Mouse (Mus musculus): ENCODE measurements at regions not wholly inside any gene's neighbourhood (a gene's known extent, or its start where the extent isn't known, plus 50 kb on each side); places are given as distances from the start of the nearest gene placed in this dataset.

GRCm38 (mm10) chr7:34484908-34485598 lies 91.9 kb upstream of the Lsm14a start:
- Histone ChIP-seq H3K4me3 (replicated peaks; ENCODE audit: insufficient read depth, low read depth, low read length) (no peak overlapping the region), H3K27me3 (ENCODE audit: control insufficient read depth, insufficient read depth, low read length) (no peaks in the 10 kb centered on the region), H3K4me1 (ENCODE audit: control insufficient read depth, insufficient read depth, low read length) (no peaks in the 10 kb centered on the region), H3K27ac (ENCODE audit: insufficient read depth, low read length) (no peak overlapping the region)
- no peak for TF ChIP-seq CTCF (IDR thresholded peaks at IDR 0.05; ENCODE audit: borderline replicate concordance, insufficient read depth, low read depth, low read length)
- TF ChIP-seq POLR2A (IDR thresholded peaks at IDR 0.05; ENCODE audit: borderline replicate concordance, insufficient read depth, low read length) = no peak
- DNase-seq = no peak
- WGBS = 71% methylated on average over 18 of the region's 18 CpGs

GRCm38 (mm10) chr7:34483368-34483767 lies 90.3 kb upstream of the Lsm14a start:
- 73% methylated on average over 8 of the region's 9 CpGs for WGBS
- H3K4me1 ChIP-seq (ENCODE audit: control insufficient read depth, insufficient read depth, low read length) = no peaks in the 10 kb centered on the region
- no peak overlapping the region for H3K27ac ChIP-seq (ENCODE audit: insufficient read depth, low read length)
- no peaks in the 10 kb centered on the region for H3K27me3 ChIP-seq (ENCODE audit: control insufficient read depth, insufficient read depth, low read length)
- H3K4me3 ChIP-seq (replicated peaks; ENCODE audit: insufficient read depth, low read depth, low read length) = no peak overlapping the region
- TF ChIP-seq POLR2A (IDR thresholded peaks at IDR 0.05; ENCODE audit: borderline replicate concordance, insufficient read depth, low read length) (no peak), CTCF (IDR thresholded peaks at IDR 0.05; ENCODE audit: borderline replicate concordance, insufficient read depth, low read depth, low read length) (no peak)
- no peak for DNase-seq

GRCm38 (mm10) chr7:34480771-34481170 lies 87.7 kb upstream of the Lsm14a start:
- Histone ChIP-seq H3K4me1 (ENCODE audit: control insufficient read depth, insufficient read depth, low read length) (no peaks in the 10 kb centered on the region), H3K27me3 (ENCODE audit: control insufficient read depth, insufficient read depth, low read length) (no peaks in the 10 kb centered on the region), H3K4me3 (replicated peaks; ENCODE audit: insufficient read depth, low read depth, low read length) (no peak overlapping the region), H3K27ac (ENCODE audit: insufficient read depth, low read length) (no peak overlapping the region)
- 83% methylated on average over 5 of the region's 5 CpGs for WGBS
- TF ChIP-seq CTCF (IDR thresholded peaks at IDR 0.05; ENCODE audit: borderline replicate concordance, insufficient read depth, low read depth, low read length) = no peak
- TF ChIP-seq POLR2A (IDR thresholded peaks at IDR 0.05; ENCODE audit: borderline replicate concordance, insufficient read depth, low read length) = no peak
- DNase-seq = no peak

- DNase-seq = no peak
- 28% methylated on average over 14 of the region's 14 CpGs for WGBS
- no peaks in the 10 kb centered on the region for H3K4me1 ChIP-seq (ENCODE audit: control insufficient read depth, insufficient read depth, low read length)
- H3K27me3 ChIP-seq (ENCODE audit: control insufficient read depth, insufficient read depth, low read length) = no peaks in the 10 kb centered on the region
- no peak overlapping the region for H3K27ac ChIP-seq (ENCODE audit: insufficient read depth, low read length)
- no peak overlapping the region for H3K4me3 ChIP-seq (replicated peaks; ENCODE audit: insufficient read depth, low read depth, low read length)
- TF ChIP-seq CTCF (IDR thresholded peaks at IDR 0.05; ENCODE audit: borderline replicate concordance, insufficient read depth, low read depth, low read length) = no peak
- TF ChIP-seq POLR2A (IDR thresholded peaks at IDR 0.05; ENCODE audit: borderline replicate concordance, insufficient read depth, low read length) = no peak
These were observed 77.9 kb upstream of the Lsm14a start for GRCm38 (mm10) chr7:34471003-34471402.

GRCm38 (mm10) chr7:34462069-34462468 lies 69.0 kb upstream of the Lsm14a start:
- WGBS = 53% methylated on average over 9 of the region's 9 CpGs
- no peak overlapping the region for H3K27ac ChIP-seq (ENCODE audit: insufficient read depth, low read length)
- H3K4me1 ChIP-seq (ENCODE audit: control insufficient read depth, insufficient read depth, low read length) = no peaks in the 10 kb centered on the region
- DNase-seq = peak; percentile 18 to 20
- H3K27me3 ChIP-seq (ENCODE audit: control insufficient read depth, insufficient read depth, low read length) = no peaks in the 10 kb centered on the region; the same call in 1 of the 2 replicates
- no peak for TF ChIP-seq POLR2A (IDR thresholded peaks at IDR 0.05; ENCODE audit: borderline replicate concordance, insufficient read depth, low read length)
- peak; percentile 19; the same call in 1 of the 2 replicates for TF ChIP-seq CTCF (IDR thresholded peaks at IDR 0.05; ENCODE audit: borderline replicate concordance, insufficient read depth, low read depth, low read length)
- no peak overlapping the region for H3K4me3 ChIP-seq (replicated peaks; ENCODE audit: insufficient read depth, low read depth, low read length)

GRCm38 (mm10) chr7:34459834-34460495 lies 66.8 kb upstream of the Lsm14a start:
- Histone ChIP-seq H3K27me3 (ENCODE audit: control insufficient read depth, insufficient read depth, low read length) (no peaks in the 10 kb centered on the region; the same call in 1 of the 2 replicates), H3K4me3 (replicated peaks; ENCODE audit: insufficient read depth, low read depth, low read length) (no peak overlapping the region), H3K4me1 (ENCODE audit: control insufficient read depth, insufficient read depth, low read length) (no peaks in the 10 kb centered on the region), H3K27ac (ENCODE audit: insufficient read depth, low read length) (no peak overlapping the region)
- TF ChIP-seq POLR2A (IDR thresholded peaks at IDR 0.05; ENCODE audit: borderline replicate concordance, insufficient read depth, low read length) = no peak
- TF ChIP-seq CTCF (IDR thresholded peaks at IDR 0.05; ENCODE audit: borderline replicate concordance, insufficient read depth, low read depth, low read length) = no peak
- DNase-seq = no peak
- 91% methylated on average over 3 of the region's 3 CpGs for WGBS

GRCm38 (mm10) chr7:34458851-34459250 lies 65.7 kb upstream of the Lsm14a start:
- Histone ChIP-seq H3K27me3 (ENCODE audit: control insufficient read depth, insufficient read depth, low read length) (no peaks in the 10 kb centered on the region; the same call in 1 of the 2 replicates), H3K4me1 (ENCODE audit: control insufficient read depth, insufficient read depth, low read length) (no peaks in the 10 kb centered on the region), H3K4me3 (replicated peaks; ENCODE audit: insufficient read depth, low read depth, low read length) (no peak overlapping the region), H3K27ac (ENCODE audit: insufficient read depth, low read length) (no peak overlapping the region)
- no peak for DNase-seq
- 63% methylated on average over 4 of the region's 4 CpGs for WGBS
- TF ChIP-seq CTCF (IDR thresholded peaks at IDR 0.05; ENCODE audit: borderline replicate concordance, insufficient read depth, low read depth, low read length) = no peak
- TF ChIP-seq POLR2A (IDR thresholded peaks at IDR 0.05; ENCODE audit: borderline replicate concordance, insufficient read depth, low read length) = no peak

- no peaks in the 10 kb centered on the region for H3K27me3 ChIP-seq (ENCODE audit: control insufficient read depth, insufficient read depth, low read length)
- no peak overlapping the region for H3K4me3 ChIP-seq (replicated peaks; ENCODE audit: insufficient read depth, low read depth, low read length)
- TF ChIP-seq CTCF (IDR thresholded peaks at IDR 0.05; ENCODE audit: borderline replicate concordance, insufficient read depth, low read depth, low read length) (no peak), POLR2A (IDR thresholded peaks at IDR 0.05; ENCODE audit: borderline replicate concordance, insufficient read depth, low read length) (no peak)
- no peak for DNase-seq
- no peaks in the 10 kb centered on the region for H3K4me1 ChIP-seq (ENCODE audit: control insufficient read depth, insufficient read depth, low read length)
- 88% methylated on average over 2 of the region's 2 CpGs for WGBS
- H3K27ac ChIP-seq (ENCODE audit: insufficient read depth, low read length) = no peak overlapping the region
These were observed 55.2 kb upstream of the Lsm14a start for GRCm38 (mm10) chr7:34448364-34448763.

Data from cerebellum, adult 2 months (tissue).